Mouse (Mus musculus): ENCODE results near the gene Klrb1.

The Klrb1 gene

DNA sequence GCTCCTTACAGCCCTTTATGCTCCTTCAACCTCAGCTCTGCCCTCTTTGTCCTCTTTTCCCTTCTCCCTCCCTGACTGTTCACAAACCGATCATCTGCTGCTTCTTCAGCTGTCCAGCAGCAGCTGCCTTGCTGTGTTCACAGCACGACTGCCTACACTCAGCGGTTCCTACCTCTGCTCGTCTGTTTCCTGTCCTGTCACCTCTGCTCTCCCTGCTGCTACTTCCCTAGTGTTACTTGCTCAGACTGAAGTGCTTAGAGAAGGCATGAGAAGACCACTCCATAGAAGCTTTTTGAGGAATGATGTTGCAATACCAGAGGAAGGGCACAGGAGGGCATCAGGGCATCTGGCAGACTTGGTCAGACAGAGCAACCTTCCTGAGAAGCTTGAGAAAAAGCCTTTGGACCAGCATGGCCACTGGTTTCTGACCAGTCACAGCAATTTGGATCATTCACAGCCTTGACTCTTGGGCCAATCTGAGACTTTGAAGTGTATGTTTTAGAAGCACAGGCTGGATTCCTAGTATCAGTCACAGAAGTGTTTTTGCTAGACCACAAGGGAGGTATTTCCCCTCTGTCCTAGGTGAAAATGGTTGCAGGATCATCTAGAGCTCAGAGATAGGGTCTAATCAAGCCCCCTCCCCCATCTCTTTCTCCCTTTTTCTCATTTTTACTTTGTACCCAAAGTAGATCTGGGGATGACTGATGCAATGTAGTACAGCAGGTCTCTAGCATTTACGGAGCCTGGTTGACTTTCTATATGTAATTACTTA is 11.2 kb upstream of the Klrb1 start:
- DNase-seq (ENCODE audit: low spot score), result no peak

DNA sequence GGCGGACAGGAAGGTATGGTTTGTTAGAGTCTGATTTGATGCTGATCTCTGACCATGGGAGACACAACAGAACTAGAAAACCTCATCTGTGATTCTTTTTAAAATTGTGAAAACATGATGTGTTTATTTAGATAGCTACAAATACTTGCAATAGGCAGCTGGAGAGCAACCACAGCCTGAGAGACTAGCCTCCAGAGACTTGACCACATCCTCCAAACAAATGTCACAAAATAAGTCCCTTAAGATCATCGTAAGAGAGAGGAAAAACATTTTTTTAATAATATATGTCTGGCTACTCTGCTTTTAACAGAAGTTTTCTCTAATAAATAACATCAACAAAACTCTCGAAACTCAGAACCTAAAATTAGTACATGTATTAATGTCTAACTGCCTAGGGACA is 9.2 kb upstream of the Klrb1 start:
- DNase-seq (ENCODE audit: low spot score), result no peak

DNA sequence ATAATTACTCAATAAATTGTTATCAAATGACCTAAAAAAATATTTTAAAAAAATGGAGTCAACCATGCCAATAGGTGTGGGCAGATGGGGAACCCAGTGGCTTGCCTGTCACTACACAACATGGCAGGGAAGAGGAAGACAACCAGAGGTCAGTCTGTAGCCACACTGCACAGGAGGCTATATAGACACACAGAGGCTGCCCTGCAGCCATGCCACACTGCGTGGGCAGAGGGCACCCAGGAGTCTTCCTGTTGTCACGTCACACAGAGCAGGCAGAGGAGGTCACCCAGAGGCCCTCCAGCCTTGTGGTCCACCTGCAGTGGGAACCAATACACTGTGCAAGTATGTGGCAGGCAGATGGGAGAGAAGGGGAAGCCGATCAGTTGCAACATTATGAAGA is 21.2 kb downstream of the Klrb1 start:
- DNase-seq (ENCODE audit: low spot score), result no peak

DNA sequence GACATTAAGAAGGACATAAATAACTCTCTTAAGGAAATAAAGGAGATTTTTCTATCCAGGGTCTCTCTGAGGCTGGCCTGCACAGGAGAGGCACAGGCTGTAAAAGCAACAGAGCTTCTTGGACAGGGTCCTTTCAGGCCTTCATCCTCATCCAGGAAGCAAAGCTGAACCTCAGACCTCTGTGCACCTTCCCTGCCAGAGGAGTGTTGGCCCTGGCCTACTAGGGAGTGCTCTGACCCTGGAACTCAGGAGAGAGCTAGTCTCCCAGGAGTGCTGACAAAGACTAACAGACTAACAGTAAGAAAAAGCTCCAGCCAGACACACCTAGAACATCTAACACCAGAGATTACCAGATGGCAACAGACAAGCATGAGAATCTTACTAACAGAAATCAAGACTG is 43.3 kb downstream of the Klrb1 start:
- DNase-seq (ENCODE audit: low spot score), result no peak

DNA sequence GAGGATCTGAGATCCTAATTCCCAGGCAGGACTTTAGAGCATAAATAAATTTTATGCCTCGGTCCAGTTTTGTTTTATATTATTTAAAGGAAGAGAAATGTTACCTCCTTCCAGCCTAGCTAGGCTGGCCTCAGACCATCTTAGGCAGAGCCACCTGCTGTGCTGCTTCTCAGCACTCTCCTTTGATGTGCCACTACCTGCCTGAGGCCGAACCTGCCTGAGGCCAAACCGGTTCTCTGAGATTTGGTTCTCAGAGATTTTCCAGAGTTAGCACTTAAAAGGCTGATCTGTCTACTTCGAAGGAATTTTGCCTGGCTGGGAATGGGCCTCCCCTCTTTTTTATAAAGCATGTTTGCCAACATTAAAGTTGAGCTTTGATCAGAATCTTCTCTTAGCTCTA is 52.9 kb downstream of the Klrb1 start:
- DNase-seq (ENCODE audit: low spot score), result no peak

DNA sequence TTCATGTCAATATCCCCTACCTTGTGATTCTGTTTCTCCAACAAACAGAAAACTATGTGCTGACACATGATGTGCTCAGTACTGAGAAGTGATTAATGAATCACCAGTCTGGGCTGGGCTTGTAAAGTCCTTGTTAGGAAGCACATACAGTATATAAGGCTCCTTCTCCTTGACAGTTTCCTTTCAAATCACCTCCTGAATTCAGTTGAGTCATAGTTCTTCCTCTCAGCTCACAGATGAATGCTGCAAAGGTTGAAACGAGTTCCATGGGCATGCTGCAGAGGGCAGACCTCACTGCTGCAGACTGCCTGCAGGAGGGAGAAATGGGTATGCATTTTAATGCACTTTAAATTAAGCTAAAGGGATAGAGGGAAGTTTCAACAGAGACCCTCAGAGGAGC is 60.7 kb downstream of the Klrb1 start, which contains the start of gene Clec2h:
Gene Clec2h (plus strand): TSS at position 180 of the 400 bp plus-strand sequence.
- peak; percentile 52 for DNase-seq (ENCODE audit: low spot score)

DNA sequence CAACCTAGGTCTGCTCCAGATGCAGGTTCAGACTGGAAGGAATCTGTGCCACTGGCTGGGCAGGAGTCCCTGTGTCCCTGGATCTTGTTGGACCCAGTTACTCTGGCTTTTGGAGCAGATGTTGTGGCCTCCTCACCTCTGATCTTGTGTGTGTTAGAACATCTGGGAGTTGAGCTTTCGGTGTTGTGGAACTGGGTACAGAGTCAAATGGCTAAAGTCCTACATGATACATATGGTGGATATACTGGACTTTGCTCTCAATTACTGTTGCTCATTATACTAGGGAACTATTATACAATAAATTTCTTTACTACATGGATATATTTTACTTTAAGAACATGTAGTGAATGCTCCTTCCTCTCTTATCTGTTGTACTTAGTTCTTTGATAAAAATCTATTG is 61.6 kb downstream of the Klrb1 start:
- DNase-seq (ENCODE audit: low spot score), result no peak
